Mouse (Mus musculus) neural tube, embryonic 11.5 days (tissue): Measurements from ENCODE around the gene Gpr37l1. TPM values are rescaled to one million over a fixed set of nuclear protein-coding genes. Genes with fewer than 3 reads are reported as not detected.
"Not testable (repeated sequence)": the region's sequence is repeated elsewhere in the genome, so short reads cannot be mapped to it uniquely, and the experiment has no call there.

Experiments
- ATAC-seq: fragments of 200-750 bp; cut with Nextera tagmentation; 2 replicates; pipeline ENCODE4 v1.8.0; 2017; ENCODE audit warnings: moderate number of reproducible peaks, mild to moderate bottlenecking, moderate TSS enrichment, moderate library complexity; ENCODE audit not compliant: insufficient read depth, low FRiP score, low TSS enrichment
- DNase-seq: peaks from one replicate; pipeline ENCODE4 v3.0.0-alpha.2; 2015; ENCODE audit warnings: low spot score
- H3K27ac ChIP-seq: fragments of 300-500 bp; sonication (generic); 2 replicates; pipeline ENCODE4 v1.5.1; 2014; ENCODE audit warnings: low read depth, mild to moderate bottlenecking, low read length
- H3K27me3 ChIP-seq: fragments of 300-500 bp; sonication (generic); 2 replicates; pipeline ENCODE4 v1.6.1; 2014; ENCODE audit warnings: mild to moderate bottlenecking, low read length, mixed read lengths; ENCODE audit not compliant: control insufficient read depth, insufficient read depth
- H3K36me3 ChIP-seq: fragments of 300-500 bp; sonication (generic); 2 replicates; pipeline ENCODE4 v1.6.1; 2014; ENCODE audit warnings: mild to moderate bottlenecking, low read length, moderate library complexity, mixed read lengths; ENCODE audit not compliant: control insufficient read depth, insufficient read depth
- H3K4me1 ChIP-seq: fragments of 300-500 bp; sonication (generic); 2 replicates; pipeline ENCODE4 v1.6.1; 2014; ENCODE audit warnings: low read length, mixed read lengths; ENCODE audit not compliant: control insufficient read depth, insufficient read depth
- H3K4me2 ChIP-seq: fragments of 300-500 bp; sonication (generic); 2 replicates; pipeline ENCODE4 v1.6.1; 2014; ENCODE audit warnings: low read depth, mild to moderate bottlenecking, moderate library complexity
- H3K4me3 ChIP-seq: fragments of 300-500 bp; sonication (generic); 2 replicates; pipeline ENCODE4 v1.5.1; 2014; ENCODE audit warnings: low read depth, low read length
- H3K9ac ChIP-seq: fragments of 300-500 bp; sonication (generic); 2 replicates; pipeline ENCODE4 v1.6.1; 2014; ENCODE audit warnings: mild to moderate bottlenecking, low read length
- H3K9me3 ChIP-seq: fragments of 300-500 bp; sonication (generic); 2 replicates; pipeline ENCODE4 v1.6.1; 2016; ENCODE audit warnings: low read length; ENCODE audit not compliant: control insufficient read depth
- WGBS: fragments of 180-500 bp; shearing (Covaris S2); extraction: QIAGEN DNeasy Blood & Tissue Kit; methylation state at CpG from one replicate; pipeline ENCODE4 v1.1.7; 2014; 5-methylcytosine and 5-hydroxymethylcytosine counted together
- polyA plus RNA-seq: library from polyadenylated mRNA; unstranded; fragments of >200 nt; fragmentation: Nextera tagmentation; extraction: Ambion mirVana; gene quantifications from 2 replicates; pipeline ENCODE4 v1.2.1, GENCODE M21; 2014

Gene Gpr37l1
- polyA plus RNA-seq, 1 experiment from 2014 or later: not detected

- no peak; the same call in 1 of the 2 replicates for ATAC-seq
- Histone ChIP-seq H3K4me3 (no peak overlapping the region), H3K4me2 (peak overlapping the region; percentile 37), H3K27me3 (no peaks in the 10 kb centered on the region), H3K36me3 (no peaks in the 10 kb centered on the region), H3K4me1 (peaks cover 4% of the 10 kb centered on the region), H3K27ac (no peak overlapping the region), H3K9me3 (no peaks in the 10 kb centered on the region), H3K9ac (peak overlapping the region; percentile 49)
- peak; percentile 58 for DNase-seq
- 2% methylated on average over 21 of the region's 21 CpGs for WGBS
These were observed 31.7 kb upstream of the Gpr37l1 start for GRCm38 (mm10) chr1:135199014-135199819.

GRCm38 (mm10) chr1:135198412-135198811 is 30.9 kb upstream of the Gpr37l1 start:
- Histone ChIP-seq H3K9ac (no peak overlapping the region), H3K9me3 (no peaks in the 10 kb centered on the region), H3K4me1 (peaks cover 4% of the 10 kb centered on the region), H3K27me3 (no peaks in the 10 kb centered on the region), H3K4me2 (no peak overlapping the region), H3K4me3 (no peak overlapping the region), H3K36me3 (no peaks in the 10 kb centered on the region), H3K27ac (no peak overlapping the region)
- 31% methylated on average over 5 of the region's 5 CpGs for WGBS
- ATAC-seq: no peak
- no peak for DNase-seq

DNA sequence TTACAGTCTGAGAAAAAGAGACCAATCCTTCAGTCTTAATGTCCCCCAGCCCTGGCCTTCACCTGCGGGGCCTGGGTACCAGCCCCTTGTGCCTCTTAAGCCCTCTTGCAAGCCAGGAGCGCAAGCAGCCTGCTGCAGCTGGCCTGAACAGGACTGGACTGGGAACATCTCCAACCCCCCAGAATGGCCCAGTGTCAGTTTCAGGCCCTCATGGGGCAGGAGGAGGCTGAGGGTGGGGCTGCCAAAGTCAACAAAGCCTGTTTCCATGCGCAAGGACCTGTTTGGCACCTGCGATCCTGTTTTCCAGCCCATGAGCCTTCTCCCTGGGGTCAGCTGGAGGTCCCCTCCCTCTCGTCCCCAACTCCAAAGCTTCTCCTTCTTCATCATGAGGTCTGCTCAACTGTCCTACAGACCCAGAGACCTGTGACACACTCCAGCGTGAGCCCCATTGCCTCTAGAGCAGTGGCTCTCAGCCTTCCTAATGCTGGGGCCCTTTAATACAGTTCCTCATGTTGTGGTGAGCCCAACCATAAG is 28.5 kb upstream of the Gpr37l1 start:
- no peak overlapping the region for H3K4me2 ChIP-seq
- WGBS: 88% methylated on average over 6 of the region's 6 CpGs
- no peak overlapping the region for H3K27ac ChIP-seq

GRCm38 (mm10) chr1:135194335-135194734 is 26.9 kb upstream of the Gpr37l1 start:
- not testable (repeated sequence) for H3K36me3 ChIP-seq, H3K4me3 ChIP-seq, H3K4me2 ChIP-seq, H3K9me3 ChIP-seq, H3K9ac ChIP-seq, ATAC-seq, H3K27ac ChIP-seq, DNase-seq, H3K4me1 ChIP-seq, H3K27me3 ChIP-seq
- WGBS: 73% methylated on average over 5 of the region's 5 CpGs

More for the DNA sequence above, 28.5 kb upstream of the Gpr37l1 start:
- DNase-seq (no peak), ATAC-seq (no peak)
- Histone ChIP-seq H3K27me3 (no peaks in the 10 kb centered on the region), H3K4me1 (peaks cover 4% of the 10 kb centered on the region), H3K36me3 (no peaks in the 10 kb centered on the region), H3K9ac (no peak overlapping the region), H3K4me3 (no peak overlapping the region), H3K9me3 (no peaks in the 10 kb centered on the region)

GRCm38 (mm10) chr1:135189186-135189585 is 21.7 kb upstream of the Gpr37l1 start:
- WGBS: 92% methylated on average over 4 of the region's 4 CpGs
- Histone ChIP-seq H3K36me3 (no peaks in the 10 kb centered on the region), H3K27ac (no peak overlapping the region), H3K4me3 (no peak overlapping the region), H3K9me3 (no peaks in the 10 kb centered on the region), H3K4me2 (no peak overlapping the region), H3K9ac (no peak overlapping the region), H3K4me1 (no peaks in the 10 kb centered on the region), H3K27me3 (peaks cover 6% of the 10 kb centered on the region; the same call in 1 of the 2 replicates)
- ATAC-seq (no peak), DNase-seq (no peak)

GRCm38 (mm10) chr1:135188197-135188596 is 20.7 kb upstream of the Gpr37l1 start:
- no peak for ATAC-seq
- Histone ChIP-seq H3K9me3 (no peaks in the 10 kb centered on the region), H3K27me3 (peaks cover 6% of the 10 kb centered on the region; the same call in 1 of the 2 replicates), H3K9ac (no peak overlapping the region), H3K36me3 (no peaks in the 10 kb centered on the region), H3K27ac (no peak overlapping the region), H3K4me2 (no peak overlapping the region), H3K4me3 (no peak overlapping the region), H3K4me1 (no peaks in the 10 kb centered on the region)
- 35% methylated on average over 3 of the region's 3 CpGs for WGBS
- DNase-seq: no peak

GRCm38 (mm10) chr1:135187016-135187415 is 19.5 kb upstream of the Gpr37l1 start:
- H3K27ac ChIP-seq, DNase-seq: not testable (repeated sequence)
- WGBS: 38% methylated on average over 2 of the region's 2 CpGs

DNA sequence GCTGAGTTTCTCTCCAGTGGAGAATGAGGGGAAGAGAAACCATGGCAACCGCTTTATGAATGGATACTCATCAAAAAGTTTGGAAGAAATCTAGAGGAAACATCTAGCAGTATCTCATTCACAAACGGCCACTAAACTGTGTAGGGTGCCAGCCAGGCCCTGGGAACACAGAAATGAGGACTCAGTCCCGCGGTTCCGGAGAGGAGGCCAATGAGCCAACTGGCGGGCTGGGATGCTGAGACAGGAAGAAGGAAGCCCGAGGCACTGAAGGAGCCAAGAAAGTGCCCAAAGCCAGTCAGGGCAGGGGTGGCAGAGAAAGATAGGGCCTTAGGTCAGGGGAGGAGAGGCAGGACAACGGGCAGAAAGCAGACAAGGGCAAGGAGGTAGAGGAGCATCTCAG is 18.9 kb upstream of the Gpr37l1 start:
- H3K9me3 ChIP-seq: no peaks in the 10 kb centered on the region

More at GRCm38 (mm10) chr1:135187016-135187415, 19.5 kb upstream of the Gpr37l1 start:
- not testable (repeated sequence) for H3K4me1 ChIP-seq, H3K4me2 ChIP-seq, ATAC-seq, H3K36me3 ChIP-seq, H3K9me3 ChIP-seq, H3K27me3 ChIP-seq, H3K9ac ChIP-seq, H3K4me3 ChIP-seq

DNA sequence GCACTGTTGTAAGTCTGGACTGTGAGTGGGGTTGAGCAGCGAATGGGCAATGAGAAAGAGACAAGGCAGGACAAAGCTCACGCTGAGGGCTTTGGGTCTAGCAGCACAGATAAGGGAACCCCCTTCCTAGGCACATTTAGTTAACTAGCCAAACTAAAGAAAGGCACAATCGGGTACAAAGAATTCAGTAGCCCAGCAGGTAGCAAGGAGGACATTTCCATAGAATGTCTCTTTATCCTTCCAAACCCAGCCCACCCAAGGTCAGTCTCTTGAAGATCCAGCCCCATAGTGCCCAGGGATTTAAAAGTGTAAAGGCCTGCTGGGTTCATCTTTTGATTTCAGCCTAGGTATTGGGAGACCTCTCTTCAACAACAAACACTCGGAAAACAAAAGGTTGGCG is 18.5 kb upstream of the Gpr37l1 start:
- Histone ChIP-seq H3K4me1 (no peaks in the 10 kb centered on the region), H3K9ac (no peak overlapping the region), H3K4me2 (no peak overlapping the region), H3K27me3 (peaks cover 6% of the 10 kb centered on the region; the same call in 1 of the 2 replicates), H3K36me3 (no peaks in the 10 kb centered on the region), H3K9me3 (no peaks in the 10 kb centered on the region), H3K27ac (no peak overlapping the region), H3K4me3 (no peak overlapping the region)
- DNase-seq (no peak), ATAC-seq (no peak)
- 44% methylated on average over 5 of the region's 5 CpGs for WGBS

More for the DNA sequence above, 18.9 kb upstream of the Gpr37l1 start:
- Histone ChIP-seq H3K36me3 (no peaks in the 10 kb centered on the region), H3K27me3 (peaks cover 6% of the 10 kb centered on the region; the same call in 1 of the 2 replicates), H3K4me2 (no peak overlapping the region), H3K9ac (no peak overlapping the region), H3K4me3 (no peak overlapping the region), H3K27ac (no peak overlapping the region), H3K4me1 (no peaks in the 10 kb centered on the region)
- DNase-seq (no peak), ATAC-seq (no peak)
- 34% methylated on average over 8 of the region's 8 CpGs for WGBS
